Mouse (Mus musculus) spleen, adult 2 months (tissue): ENCODE measurements around the gene Rbm28. TPM values are rescaled to one million over a fixed set of nuclear protein-coding genes. Genes with fewer than 3 reads are reported as not detected.

Source experiments
- DNase-seq, 2 experiments: peaks; one replicate each; pipeline versions ENCODE4 v3.0.0 to v3.0.0-alpha.2; 2012 to 2021; ENCODE audit warnings: low spot score in 2 of 2, low read depth in 1 of 2
- H3K27ac ChIP-seq: fragments of 200-500 bp; 2 replicates; pipeline ENCODE4 v1.5.1; 2012; ENCODE audit warnings: low read length, inconsistent platforms; ENCODE audit not compliant: insufficient read depth
- H3K27me3 ChIP-seq: fragments of 200-500 bp; 2 replicates; pipeline ENCODE4 v1.6.1; 2012; ENCODE audit warnings: mild to moderate bottlenecking, moderate library complexity, low read length, inconsistent platforms; ENCODE audit not compliant: control insufficient read depth, insufficient read depth
- H3K36me3 ChIP-seq: fragments of 200-500 bp; 2 replicates; pipeline ENCODE4 v1.6.1; 2012; ENCODE audit warnings: mild to moderate bottlenecking, low read length, inconsistent platforms; ENCODE audit not compliant: control insufficient read depth, insufficient read depth
- H3K4me1 ChIP-seq: fragments of 200-500 bp; 2 replicates; pipeline ENCODE4 v1.6.1; 2011; ENCODE audit warnings: inconsistent platforms; ENCODE audit not compliant: control insufficient read depth, insufficient read depth, insufficient read length
- H3K4me3 ChIP-seq: fragments of 200-500 bp; 2 replicates; pipeline ENCODE4 v1.5.1; 2011; ENCODE audit warnings: mild to moderate bottlenecking, inconsistent platforms; ENCODE audit not compliant: insufficient read depth, insufficient read length; ENCODE audit errors: extremely low read depth
- CTCF ChIP-seq: fragments of 200-500 bp; IDR thresholded peaks from 2 replicates; pipeline ENCODE4 v1.5.1; 2011; ENCODE audit warnings: mild to moderate bottlenecking, inconsistent platforms; ENCODE audit not compliant: insufficient read depth, insufficient read length, insufficient replicate concordance; ENCODE audit errors: extremely low read depth
- POLR2A ChIP-seq: fragments of 200-500 bp; IDR thresholded peaks from 2 replicates; pipeline ENCODE4 v1.6.1; 2011; ENCODE audit warnings: low read depth, low read length, inconsistent platforms
- WGBS: fragments of 180-500 bp; shearing (Covaris S2); methylation state at CpG from one replicate; pipeline ENCODE4 v1.1.7; 2018; 5-methylcytosine and 5-hydroxymethylcytosine counted together
- polyA plus RNA-seq: library from polyadenylated mRNA; depleted of rRNA; stranded (reverse); fragments of >200 nt; gene quantifications from 2 replicates; pipeline ENCODE4 v1.2.3, GENCODE M21; 2012

Rbm28 gene
- polyA plus RNA-seq, 1 experiment: 3.6 TPM

GRCm38 (mm10) chr6:29160786-29161185 is 4.0 kb downstream of the Rbm28 start:
- H3K4me3 ChIP-seq: no peak overlapping the region
- WGBS: 88% methylated on average over 2 of the region's 2 CpGs
- H3K27ac ChIP-seq: no peak overlapping the region
- H3K4me1 ChIP-seq: no peaks in the 10 kb centered on the region; the same call in 1 of the 2 replicates
- H3K36me3 ChIP-seq: peaks cover 21% of the 10 kb centered on the region
- no peak for DNase-seq
- H3K27me3 ChIP-seq: no peaks in the 10 kb centered on the region
- TF ChIP-seq POLR2A (no peak), CTCF (no peak)

- 94% methylated on average over 5 of the region's 5 CpGs for WGBS
- Histone ChIP-seq H3K36me3 (peaks cover 40% of the 10 kb centered on the region), H3K4me3 (no peak overlapping the region), H3K27ac (no peak overlapping the region), H3K27me3 (no peaks in the 10 kb centered on the region), H3K4me1 (no peaks in the 10 kb centered on the region)
- DNase-seq: no peak
- no peak for TF ChIP-seq CTCF
- no peak for TF ChIP-seq POLR2A
Observed at GRCm38 (mm10) chr6:29156326-29156725, 8.5 kb downstream of the Rbm28 start.

GRCm38 (mm10) chr6:29150001-29150400 is 14.8 kb downstream of the Rbm28 start:
- WGBS: 98% methylated on average over 1 of the region's 1 CpGs
- H3K4me1 ChIP-seq: no peaks in the 10 kb centered on the region
- TF ChIP-seq POLR2A: no peak
- TF ChIP-seq CTCF: no peak
- no peak overlapping the region for H3K27ac ChIP-seq
- no peak for DNase-seq
- no peaks in the 10 kb centered on the region for H3K27me3 ChIP-seq
- no peak overlapping the region for H3K4me3 ChIP-seq
- peaks cover 18% of the 10 kb centered on the region for H3K36me3 ChIP-seq

- no peaks in the 10 kb centered on the region for H3K4me1 ChIP-seq
- H3K27me3 ChIP-seq: no peaks in the 10 kb centered on the region
- TF ChIP-seq CTCF (no peak), POLR2A (no peak)
- H3K4me3 ChIP-seq: no peak overlapping the region
- no peak overlapping the region for H3K27ac ChIP-seq
- H3K36me3 ChIP-seq: peaks cover 6% of the 10 kb centered on the region
- no peak for DNase-seq
- WGBS: 90% methylated on average over 5 of the region's 5 CpGs
Observed at GRCm38 (mm10) chr6:29147407-29148010, 17.3 kb downstream of the Rbm28 start.

- Histone ChIP-seq H3K4me1 (no peaks in the 10 kb centered on the region), H3K4me3 (no peak overlapping the region), H3K36me3 (peaks cover 4% of the 10 kb centered on the region), H3K27me3 (no peaks in the 10 kb centered on the region), H3K27ac (no peak overlapping the region)
- DNase-seq: no peak
- WGBS: 78% methylated on average over 7 of the region's 7 CpGs
- no peak for TF ChIP-seq POLR2A
- TF ChIP-seq CTCF: no peak
Observed at GRCm38 (mm10) chr6:29146641-29147040, 18.2 kb downstream of the Rbm28 start.

GRCm38 (mm10) chr6:29145456-29146307 is 19.1 kb downstream of the Rbm28 start:
- no peak for TF ChIP-seq POLR2A
- no peak for TF ChIP-seq CTCF
- peaks cover 3% of the 10 kb centered on the region for H3K36me3 ChIP-seq
- no peak overlapping the region for H3K27ac ChIP-seq
- no peaks in the 10 kb centered on the region for H3K27me3 ChIP-seq
- WGBS: 88% methylated on average over 12 of the region's 12 CpGs
- no peak overlapping the region for H3K4me3 ChIP-seq
- no peaks in the 10 kb centered on the region for H3K4me1 ChIP-seq
- DNase-seq: no peak

GRCm38 (mm10) chr6:29144971-29145370 is 19.8 kb downstream of the Rbm28 start:
- 93% methylated on average over 3 of the region's 3 CpGs for whole genome bisulfite sequencing
- no peak for DNase-seq

More at GRCm38 (mm10) chr6:29144971-29145370, 19.8 kb downstream of the Rbm28 start:
- H3K36me3 ChIP-seq: peaks cover 5% of the 10 kb centered on the region
- no peaks in the 10 kb centered on the region for H3K27me3 ChIP-seq
- no peak overlapping the region for H3K4me3 ChIP-seq
- TF ChIP-seq POLR2A: no peak
- no peak for TF ChIP-seq CTCF
- H3K27ac ChIP-seq: no peak overlapping the region
- no peaks in the 10 kb centered on the region for H3K4me1 ChIP-seq
